Mouse (Mus musculus) stomach, postnatal 0 days (tissue): ENCODE data around the gene Rpl35.

Source experiments
- CTCF ChIP-seq: IDR thresholded peaks from 2 replicates; pipeline ENCODE4 v1.5.1; 2016; ENCODE audit warnings: antibody characterized with exemption, low read depth, mild to moderate bottlenecking, moderate library complexity
- EP300 ChIP-seq: optimal IDR thresholded peaks from 2 replicates; pipeline ENCODE3; 2016; ENCODE audit warnings: antibody characterized with exemption

- TF ChIP-seq EP300 (no peak), CTCF (no peak)
Measured at GRCm38 (mm10) chr2:39003512-39003911, 1.9 kb downstream of the Rpl35 start.
